Mouse (Mus musculus) bone marrow macrophage, adult 2 months (primary cell): Measurements from ENCODE around the gene Mbl1. TPM values are rescaled to one million over a fixed set of nuclear protein-coding genes. Genes with fewer than 3 reads are reported as not detected.

Experiments used
- H3K27ac ChIP-seq: 2 replicates; pipeline ENCODE4 v1.5.1; 2012; ENCODE audit warnings: low read depth, low read length; ENCODE audit not compliant: insufficient read depth
- H3K4me1 ChIP-seq: 2 replicates; pipeline ENCODE4 v1.6.1; 2012; ENCODE audit warnings: low read length; ENCODE audit not compliant: control insufficient read depth, insufficient read depth
- H3K4me3 ChIP-seq: 2 replicates; pipeline ENCODE4 v1.5.1; 2012; ENCODE audit warnings: mild to moderate bottlenecking, low read length, moderate library complexity; ENCODE audit not compliant: insufficient read depth
- CTCF ChIP-seq: IDR thresholded peaks from 2 replicates; pipeline ENCODE4 v1.5.1; 2012; ENCODE audit warnings: low read depth, mild to moderate bottlenecking, low read length, moderate library complexity
- POLR2A ChIP-seq: IDR thresholded peaks from 2 replicates; pipeline ENCODE4 v1.6.1; 2012; ENCODE audit warnings: mild to moderate bottlenecking, low read depth, low read length, borderline replicate concordance
- polyA plus RNA-seq: library from polyadenylated mRNA; stranded (reverse); fragments of >200 nt; gene quantifications from 2 replicates; pipeline ENCODE4 v1.2.4, GENCODE M21; 2012; ENCODE audit not compliant: missing spikeins, insufficient read depth, insufficient read length

The Mbl1 gene
- not detected in 2 replicates for polyA plus RNA-seq

DNA sequence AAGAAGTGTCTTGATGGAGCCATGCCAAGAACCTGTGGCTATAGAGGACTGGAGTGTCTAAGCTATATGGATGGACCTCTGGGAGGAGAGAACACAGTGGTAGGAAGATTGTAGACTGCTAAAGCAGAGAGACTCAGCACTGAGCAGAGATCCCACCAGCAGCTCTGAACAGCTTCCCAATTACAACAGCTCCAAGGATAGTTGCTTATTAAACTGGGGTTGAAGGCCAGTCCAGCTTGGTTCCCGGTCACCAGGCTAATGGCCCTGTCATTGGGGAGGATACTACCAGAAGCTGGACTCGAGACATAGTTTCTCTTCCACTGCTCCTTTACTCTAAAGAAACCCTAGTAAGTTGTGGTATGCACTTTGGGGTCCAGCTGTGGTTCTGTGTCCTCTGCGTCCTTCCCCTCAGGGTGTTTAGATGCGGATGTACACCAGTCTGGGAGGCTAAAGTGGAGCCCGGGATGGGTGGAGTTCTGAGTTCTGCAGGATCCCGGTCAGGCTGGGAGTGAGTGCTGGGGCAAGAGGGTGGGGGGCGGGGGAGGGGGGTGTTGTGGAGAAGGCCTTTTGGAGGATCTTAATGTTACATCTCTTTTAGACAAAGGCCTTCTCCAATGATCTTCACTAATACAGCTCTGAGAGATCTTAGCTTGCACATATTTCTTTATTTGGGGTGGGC lies at the start of gene Mbl1:
Mbl1 (plus strand) TSS at position 239 of the 679 bp plus-strand sequence.
- Histone ChIP-seq H3K4me1 (no peaks in the 10 kb centered on the region), H3K27ac (no peak within 1 kb of the TSS), H3K4me3 (no peak within 1 kb of the TSS)
- no peak for TF ChIP-seq POLR2A
- no peak for TF ChIP-seq CTCF

DNA sequence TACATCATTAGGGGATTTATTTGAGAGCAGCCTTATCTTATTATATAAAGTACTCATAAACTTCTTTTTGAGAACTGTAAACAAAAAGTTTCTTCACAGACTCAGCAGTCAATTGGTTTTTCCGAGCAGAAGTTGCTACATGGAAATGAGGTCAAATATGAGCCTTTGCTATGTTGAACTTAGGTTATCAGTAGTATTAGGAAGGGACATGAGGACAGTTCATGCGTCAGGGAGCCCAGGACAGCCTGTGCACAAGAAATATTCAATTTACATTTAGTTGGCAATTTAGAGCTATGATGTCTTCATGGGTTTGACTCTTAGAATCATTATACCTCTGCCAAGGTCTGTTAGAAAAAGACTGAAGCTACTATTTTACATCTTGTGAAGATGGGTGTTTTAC lies 49.0 kb upstream of the Mbl1 start:
- Histone ChIP-seq H3K27ac (no peak overlapping the region), H3K4me1 (no peaks in the 10 kb centered on the region), H3K4me3 (no peak overlapping the region)
- TF ChIP-seq POLR2A, result no peak
- no peak for TF ChIP-seq CTCF

DNA sequence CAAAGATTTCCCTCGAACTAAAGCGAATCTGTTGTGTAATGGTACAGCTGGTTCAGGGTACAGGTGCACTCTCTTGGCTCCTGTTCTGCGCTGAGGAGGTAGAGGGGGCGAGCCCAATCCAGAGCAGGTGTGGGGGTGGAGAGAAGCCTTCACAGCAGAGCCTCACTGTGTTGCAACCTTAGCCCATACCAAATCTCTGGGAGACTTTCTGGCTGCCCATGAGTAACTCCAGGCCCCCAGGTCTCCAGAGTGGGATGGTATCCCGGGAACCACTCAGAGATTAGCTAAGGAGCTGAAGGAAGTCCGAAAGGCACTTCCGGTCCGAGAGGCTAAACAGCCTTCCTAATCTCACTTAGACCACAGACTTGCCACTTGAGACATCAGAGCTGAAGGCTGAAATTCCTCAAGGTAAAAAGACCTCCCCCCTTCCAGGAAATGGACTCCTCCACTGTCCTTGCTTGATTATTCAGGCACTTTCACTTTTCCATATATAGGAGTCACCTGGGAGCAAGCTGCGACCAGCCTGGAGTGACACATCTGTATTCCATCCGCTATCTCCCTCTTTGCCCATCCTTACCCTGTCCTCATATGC lies 46.3 kb upstream of the Mbl1 start, which contains the start of gene Mat1a:
Mat1a (plus strand) TSS at position 183 of the 592 bp plus-strand sequence.
- no peak within 1 kb of the TSS for H3K4me3 ChIP-seq
- H3K4me1 ChIP-seq, result no peaks in the 10 kb centered on the region
- no peak for TF ChIP-seq POLR2A
- TF ChIP-seq CTCF, result no peak
- no peak within 1 kb of the TSS for H3K27ac ChIP-seq

DNA sequence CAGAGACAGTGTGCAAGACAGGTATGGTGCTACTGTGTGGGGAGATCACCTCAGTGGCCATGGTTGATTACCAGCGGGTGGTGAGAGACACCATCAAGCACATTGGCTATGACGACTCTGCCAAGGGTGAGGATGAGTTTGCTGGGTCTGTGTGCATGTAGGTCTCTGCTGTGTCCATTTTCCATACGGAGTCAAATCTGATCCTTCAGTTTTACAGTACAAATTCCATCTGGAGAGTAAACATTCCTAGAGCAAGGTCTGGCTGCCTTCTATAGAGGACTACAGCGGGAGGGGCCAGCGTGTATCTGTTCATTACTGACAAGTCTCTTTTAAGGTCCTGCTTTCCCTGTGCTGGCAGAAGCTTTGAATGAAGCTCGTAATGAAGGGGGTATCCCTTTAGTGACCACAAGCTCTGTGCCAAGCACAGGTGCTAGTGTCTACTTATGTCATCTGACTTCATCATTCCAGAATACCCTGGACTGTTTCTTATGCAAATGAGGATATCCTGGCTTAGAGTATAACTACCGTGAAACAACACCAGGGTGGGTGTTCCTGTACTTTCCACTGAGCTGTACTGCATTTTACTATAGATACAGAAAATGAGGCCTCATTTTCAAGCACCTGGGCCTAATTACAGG lies 40.1 kb upstream of the Mbl1 start:
- TF ChIP-seq POLR2A (no peak), CTCF (no peak)
- no peak overlapping the region for H3K4me3 ChIP-seq
- no peak overlapping the region for H3K27ac ChIP-seq
- no peaks in the 10 kb centered on the region for H3K4me1 ChIP-seq

DNA sequence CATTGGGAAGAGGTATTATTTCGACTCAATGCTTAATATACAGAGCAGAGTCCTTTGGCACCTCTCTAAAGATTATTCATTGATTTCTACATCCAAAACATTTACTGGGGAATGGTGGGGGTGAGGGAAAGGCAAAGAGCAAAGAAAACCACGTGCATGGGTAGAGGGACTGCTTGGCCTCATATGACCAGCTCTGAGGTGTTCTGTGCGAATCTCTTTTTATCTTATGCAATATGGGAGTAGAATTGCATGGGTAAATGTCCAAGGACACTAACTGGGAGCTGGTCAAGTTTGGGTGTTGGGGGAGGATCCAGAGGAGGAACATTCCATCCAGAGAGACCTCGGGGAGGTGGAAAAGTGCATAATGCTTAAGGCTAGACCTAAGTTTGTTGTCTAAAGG lies 38.3 kb upstream of the Mbl1 start:
- H3K4me1 ChIP-seq, result no peaks in the 10 kb centered on the region
- no peak overlapping the region for H3K27ac ChIP-seq
- no peak overlapping the region for H3K4me3 ChIP-seq
- TF ChIP-seq POLR2A, result no peak
- no peak for TF ChIP-seq CTCF

DNA sequence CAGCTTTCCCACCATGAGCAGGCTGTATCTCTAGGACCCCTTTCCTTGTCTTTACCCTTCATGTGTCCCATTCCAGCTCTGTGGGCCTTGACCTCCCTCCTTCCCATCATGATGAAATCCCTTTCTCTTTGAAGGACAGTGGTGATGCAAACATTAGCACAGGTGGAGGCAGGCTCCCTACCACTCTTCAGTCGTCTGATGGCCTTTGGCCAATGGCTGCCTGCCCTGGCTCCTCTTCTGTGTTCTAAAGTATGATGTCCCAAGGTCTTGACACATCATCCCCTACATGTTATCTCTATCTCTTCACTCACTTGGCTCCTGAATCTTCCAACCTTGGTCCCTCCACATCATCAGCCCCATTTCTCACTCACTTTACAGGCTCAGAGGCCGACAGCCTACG lies 35.0 kb upstream of the Mbl1 start:
- Histone ChIP-seq H3K27ac (no peak overlapping the region), H3K4me1 (no peaks in the 10 kb centered on the region), H3K4me3 (no peak overlapping the region)
- no peak for TF ChIP-seq POLR2A
- no peak for TF ChIP-seq CTCF

DNA sequence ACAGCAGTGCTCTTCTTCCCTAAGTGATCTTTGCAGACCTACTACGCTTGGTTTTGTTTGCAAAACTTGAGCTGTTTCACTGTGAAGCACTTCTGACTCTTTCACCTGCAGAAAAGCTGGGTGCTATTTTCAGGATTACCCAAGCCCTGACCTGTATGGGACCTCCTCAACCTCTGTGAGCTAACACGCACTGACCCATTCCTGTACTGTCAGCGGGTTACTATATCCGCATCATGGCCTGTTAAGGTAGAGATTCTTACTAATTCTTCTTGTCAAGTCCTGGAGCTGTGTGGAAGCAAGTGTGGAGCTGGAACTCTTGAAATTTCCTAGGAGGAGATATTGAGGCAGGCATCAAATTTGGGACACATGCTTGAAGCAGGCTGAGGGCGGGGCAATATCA lies 26.6 kb upstream of the Mbl1 start:
- TF ChIP-seq CTCF (no peak), POLR2A (no peak)
- Histone ChIP-seq H3K27ac (no peak overlapping the region), H3K4me1 (no peaks in the 10 kb centered on the region), H3K4me3 (no peak overlapping the region)

DNA sequence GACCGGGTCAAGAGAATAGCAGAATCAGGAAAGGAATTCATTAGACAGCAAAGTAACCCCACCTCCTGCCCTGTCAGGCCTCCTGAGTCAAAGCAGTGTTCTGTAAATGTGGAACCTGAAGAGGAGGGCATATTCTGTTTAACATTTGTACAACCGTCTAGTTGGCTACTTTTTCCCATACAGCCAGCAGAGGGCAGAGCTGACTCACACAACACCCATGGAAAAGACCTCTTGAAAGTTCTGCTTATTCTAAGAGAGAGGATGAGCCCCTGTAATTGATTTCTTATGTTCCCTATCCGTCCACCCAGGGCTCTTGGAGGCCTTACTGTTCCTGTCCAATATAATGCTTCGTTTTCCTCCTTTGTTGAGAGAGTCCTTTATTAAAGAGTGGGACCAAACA lies 23.3 kb upstream of the Mbl1 start:
- Histone ChIP-seq H3K27ac (no peak overlapping the region), H3K4me3 (no peak overlapping the region), H3K4me1 (no peaks in the 10 kb centered on the region)
- TF ChIP-seq POLR2A, result no peak
- TF ChIP-seq CTCF, result no peak

DNA sequence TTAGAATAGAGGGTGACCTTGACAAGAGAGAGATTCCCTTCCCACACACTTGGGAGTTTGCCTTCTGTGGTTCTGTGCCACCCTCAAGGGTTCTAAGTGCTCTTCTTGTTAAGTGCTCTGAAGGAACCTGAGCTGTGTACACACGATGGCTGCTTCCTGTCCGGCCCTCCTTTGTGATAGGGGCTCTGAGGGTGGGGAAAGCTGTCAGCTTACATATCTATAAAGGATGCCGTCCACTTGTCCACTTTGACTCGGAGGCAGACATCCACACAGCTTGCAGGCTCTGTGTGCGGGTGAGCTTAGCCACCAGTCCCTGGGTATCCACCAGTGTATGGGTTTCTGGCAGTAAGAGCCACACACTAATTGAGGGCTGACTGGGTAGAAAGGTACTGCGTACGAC lies 19.7 kb upstream of the Mbl1 start, which contains the start of gene Sftpa1:
Sftpa1 (plus strand) TSS at position 243 of the 400 bp plus-strand sequence.
- Histone ChIP-seq H3K27ac (no peak within 1 kb of the TSS), H3K4me3 (no peak within 1 kb of the TSS), H3K4me1 (no peaks in the 10 kb centered on the region)
- no peak for TF ChIP-seq POLR2A
- no peak for TF ChIP-seq CTCF

DNA sequence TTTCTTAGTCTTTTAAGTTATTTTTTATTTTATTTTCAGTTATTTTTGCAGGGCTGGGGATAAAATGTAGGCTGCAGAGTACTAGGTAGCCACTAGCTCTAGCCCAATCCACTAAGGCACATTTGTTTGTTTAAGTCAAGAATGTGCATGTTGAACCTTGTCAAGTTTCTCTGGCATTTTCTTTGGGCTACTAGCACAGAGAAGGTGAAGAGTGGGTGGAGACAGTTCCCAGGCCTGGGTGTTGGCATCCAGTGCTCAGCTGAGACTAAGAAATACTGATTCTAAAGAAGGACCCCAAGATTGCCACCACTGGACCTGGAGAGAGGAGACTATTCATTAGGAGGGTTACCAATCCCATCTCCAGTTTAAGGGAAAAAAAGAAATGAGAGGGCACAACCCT lies 14.3 kb upstream of the Mbl1 start:
- Histone ChIP-seq H3K4me3 (no peak overlapping the region), H3K4me1 (no peaks in the 10 kb centered on the region), H3K27ac (no peak overlapping the region)
- TF ChIP-seq POLR2A, result no peak
- no peak for TF ChIP-seq CTCF
